Mouse (Mus musculus) embryonic facial prominence, embryonic 11.5 days (tissue): ENCODE measurements at regions not wholly inside any gene's neighbourhood (a gene's known extent, or its start where the extent isn't known, plus 50 kb on each side); places are given as distances from the start of the nearest gene placed in this dataset.

Experiments
- ATAC-seq: fragments of 200-750 bp; cut with Nextera tagmentation; replicated peaks from 2 replicates; pipeline ENCODE4 v1.8.0; 2017; ENCODE audit warnings: low read depth; ENCODE audit not compliant: insufficient number of reproducible peaks, low FRiP score, low TSS enrichment
- DNase-seq: peaks from one replicate; pipeline ENCODE4 v3.0.0-alpha.2; 2015; ENCODE audit warnings: low spot score
- H3K27ac ChIP-seq: fragments of 300-500 bp; sonication (generic); replicated peaks from 2 replicates; pipeline ENCODE4 v1.5.1; 2014; ENCODE audit warnings: mild to moderate bottlenecking, low read depth, low read length, control low read depth
- H3K27me3 ChIP-seq: fragments of 300-500 bp; sonication (generic); 2 replicates; pipeline ENCODE4 v1.6.1; 2014; ENCODE audit warnings: mild to moderate bottlenecking, low read length, moderate library complexity, mixed read lengths; ENCODE audit not compliant: control insufficient read depth, insufficient read depth
- H3K36me3 ChIP-seq: fragments of 300-500 bp; sonication (generic); replicated peaks from 2 replicates; pipeline ENCODE4 v1.6.1; 2014; ENCODE audit warnings: low read depth, mild to moderate bottlenecking, low read length, moderate library complexity, mixed read lengths; ENCODE audit not compliant: control insufficient read depth, insufficient read depth
- H3K4me1 ChIP-seq: fragments of 300-500 bp; sonication (generic); 2 replicates; pipeline ENCODE4 v1.6.1; 2014; ENCODE audit warnings: low read length, mixed read lengths; ENCODE audit not compliant: control insufficient read depth, insufficient read depth
- H3K4me2 ChIP-seq: fragments of 300-500 bp; sonication (generic); 2 replicates; pipeline ENCODE4 v1.6.1; 2014; ENCODE audit warnings: low read depth, mild to moderate bottlenecking, control low read depth, low read length, moderate library complexity
- H3K4me3 ChIP-seq: fragments of 300-500 bp; sonication (generic); 2 replicates; pipeline ENCODE4 v1.5.1; 2014; ENCODE audit warnings: low read depth, low read length, control low read depth
- H3K9ac ChIP-seq: fragments of 300-500 bp; sonication (generic); replicated peaks from 2 replicates; pipeline ENCODE4 v1.6.1; 2014; ENCODE audit warnings: mild to moderate bottlenecking, control low read depth, low read length
- H3K9me3 ChIP-seq: fragments of 300-500 bp; sonication (generic); replicated peaks from 2 replicates; pipeline ENCODE4 v1.6.1; 2016; ENCODE audit warnings: mild to moderate bottlenecking, low read length, inconsistent platforms, mixed read lengths; ENCODE audit not compliant: control insufficient read depth
- WGBS: fragments of 180-500 bp; shearing (Covaris S2); extraction: QIAGEN DNeasy Blood & Tissue Kit; methylation state at CpG from one replicate; pipeline ENCODE4 v1.1.7; 2014; 5-methylcytosine and 5-hydroxymethylcytosine counted together

DNA sequence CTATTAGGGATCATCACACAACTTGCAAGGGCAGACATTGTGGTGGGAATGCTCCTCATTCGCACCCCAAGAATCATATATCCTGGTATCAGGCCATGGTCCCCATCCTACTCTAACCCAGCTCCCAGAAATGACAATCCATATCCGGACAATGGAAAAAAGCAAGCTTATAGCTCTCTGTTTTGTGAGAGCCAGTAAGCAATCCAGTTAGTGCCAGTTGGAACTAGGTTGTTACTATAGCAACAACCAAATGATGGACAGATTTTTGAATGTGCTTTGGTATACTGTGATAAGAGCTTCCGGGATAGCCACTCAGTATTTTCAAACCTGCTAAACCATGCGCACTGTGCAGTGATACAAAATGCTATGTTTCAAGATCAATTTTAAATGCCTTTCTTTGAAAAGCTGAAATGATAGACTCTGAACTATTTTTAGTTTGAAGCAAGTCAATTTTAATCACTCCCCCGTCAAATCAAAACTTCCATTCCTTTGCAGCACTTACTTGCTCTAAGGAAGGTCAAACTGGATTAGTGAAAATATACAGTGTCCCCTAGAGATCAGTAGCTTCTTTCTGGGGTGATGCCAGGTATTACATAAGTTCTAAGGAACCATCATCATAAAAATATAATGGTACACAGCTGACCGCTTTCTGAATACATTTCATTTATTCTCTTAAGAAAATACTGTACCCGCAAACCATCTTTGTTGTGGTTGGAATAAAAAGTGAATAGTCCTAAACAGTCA, 77.5 kb upstream of the St6gal2 start:
- Histone ChIP-seq H3K4me1 (no peaks in the 10 kb centered on the region), H3K9me3 (no peaks in the 10 kb centered on the region), H3K36me3 (no peaks in the 10 kb centered on the region), H3K27ac (peak overlapping the region; percentile 43; the same call in 1 of the 2 replicates), H3K9ac (no peak overlapping the region), H3K4me3 (no peak overlapping the region), H3K4me2 (no peak overlapping the region), H3K27me3 (no peaks in the 10 kb centered on the region)
- DNase-seq = peak; percentile 76
- 54% methylated on average over 7 of the region's 7 CpGs for WGBS
- peak; percentile 80 for ATAC-seq
